Mouse (Mus musculus) lung, postnatal 0 days (tissue): ENCODE results near the gene Qdpr. TPM values are rescaled to one million over a fixed set of nuclear protein-coding genes. Genes with fewer than 3 reads are reported as not detected.
A peak's percentile ranks its signal among the peaks of the same experiment; 100 is the strongest.

ENCODE experiments used
- ATAC-seq: fragments of 200-750 bp; cut with Nextera tagmentation; 2 replicates; pipeline ENCODE4 v1.8.0; 2017; ENCODE audit warnings: moderate library complexity
- DNase-seq: peaks from one replicate; pipeline ENCODE4 v3.0.0-alpha.2; 2016; ENCODE audit warnings: low spot score
- H3K27ac ChIP-seq: fragments of 300-500 bp; sonication (generic); 2 replicates; pipeline ENCODE4 v1.5.1; 2014; ENCODE audit warnings: antibody characterized with exemption, mild to moderate bottlenecking, low read length, mixed read lengths
- H3K27me3 ChIP-seq: fragments of 300-500 bp; sonication (generic); replicated peaks from 2 replicates; pipeline ENCODE4 v1.6.1; 2014; ENCODE audit warnings: low read length, mixed read lengths; ENCODE audit not compliant: insufficient read depth
- H3K36me3 ChIP-seq: fragments of 300-500 bp; sonication (generic); 2 replicates; pipeline ENCODE4 v1.6.1; 2014; ENCODE audit warnings: low read length, mixed read lengths; ENCODE audit not compliant: insufficient read depth
- H3K4me1 ChIP-seq: fragments of 300-500 bp; sonication (generic); 2 replicates; pipeline ENCODE4 v1.6.1; 2014; ENCODE audit warnings: antibody characterized with exemption, low read depth, low read length, mixed read lengths; ENCODE audit not compliant: insufficient read depth
- H3K4me2 ChIP-seq: fragments of 300-500 bp; sonication (generic); replicated peaks from 2 replicates; pipeline ENCODE4 v1.6.1; 2014; ENCODE audit warnings: low read depth, mild to moderate bottlenecking, low read length, moderate library complexity, mixed read lengths
- H3K4me3 ChIP-seq: fragments of 300-500 bp; sonication (generic); 2 replicates; pipeline ENCODE4 v1.5.1; 2014; ENCODE audit warnings: low read depth, low read length
- H3K9ac ChIP-seq: fragments of 300-500 bp; sonication (generic); replicated peaks from 2 replicates; pipeline ENCODE4 v1.6.1; 2014; ENCODE audit warnings: low read depth, mild to moderate bottlenecking
- H3K9me3 ChIP-seq: fragments of 300-500 bp; sonication (generic); 2 replicates; pipeline ENCODE4 v1.6.1; 2016; ENCODE audit warnings: low read length, mixed read lengths
- CTCF ChIP-seq: IDR thresholded peaks from 2 replicates; pipeline ENCODE4 v1.5.1; 2016; ENCODE audit warnings: antibody characterized with exemption, mild to moderate bottlenecking
- EP300 ChIP-seq: IDR thresholded peaks from 2 replicates; pipeline ENCODE4 v1.6.1; 2016; ENCODE audit warnings: antibody characterized with exemption, mild to moderate bottlenecking, control low read depth
- WGBS: fragments of 180-500 bp; shearing (Covaris S2); extraction: QIAGEN DNeasy Blood & Tissue Kit; methylation state at CpG from one replicate; pipeline ENCODE4 v1.1.7; 2014; 5-methylcytosine and 5-hydroxymethylcytosine counted together
- polyA plus RNA-seq: library from polyadenylated mRNA; unstranded; fragments of >200 nt; fragmentation: Nextera tagmentation; extraction: Ambion mirVana; gene quantifications from 2 replicates; pipeline ENCODE4 v1.2.1, GENCODE M21; 2015

Gene Qdpr
- polyA plus RNA-seq, 1 experiment from 2014 or later, result 83.5 TPM

DNA sequence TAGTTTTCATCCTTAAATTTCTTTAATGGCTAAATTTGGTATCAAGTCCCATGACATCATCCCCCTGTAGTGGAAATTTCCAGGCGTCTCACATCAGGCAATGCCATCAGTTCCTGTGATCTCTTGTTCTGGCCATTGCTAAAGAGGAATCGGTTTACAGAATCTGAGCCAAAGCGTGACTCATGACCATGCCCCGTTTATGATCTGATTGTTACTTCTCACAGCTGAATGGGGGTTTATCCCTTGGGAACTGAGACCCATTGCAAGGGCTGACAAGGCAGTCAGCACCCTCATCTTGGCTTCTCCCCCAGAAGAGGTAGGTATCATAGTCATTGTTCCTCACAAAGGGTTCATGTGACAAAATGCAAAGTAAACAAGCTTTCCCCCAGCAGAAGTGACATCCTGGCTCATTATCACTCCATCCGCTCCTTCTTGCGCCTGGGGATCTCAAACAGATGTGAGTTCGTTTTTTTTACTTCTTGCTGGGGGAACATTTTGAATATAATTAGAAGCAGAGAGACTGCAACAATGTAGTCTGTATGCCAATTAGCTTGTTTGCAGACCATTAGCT lies 22.9 kb upstream of the Qdpr start:
- Histone ChIP-seq H3K27ac (0 out of 2 replicates have a peak overlapping the region, but pooled peaks have one; percentile 26), H3K27me3 (no peaks in the 10 kb centered on the region), H3K4me3 (no peak overlapping the region), H3K4me2 (0 out of 2 replicates have a peak overlapping the region, but pooled peaks have one; percentile 27), H3K9ac (no peak overlapping the region), H3K4me1 (no peaks in the 10 kb centered on the region), H3K36me3 (no peaks in the 10 kb centered on the region), H3K9me3 (no peaks in the 10 kb centered on the region)
- ATAC-seq (peak; percentile 88), DNase-seq (peak; percentile 82)
- TF ChIP-seq CTCF, result no peak
- TF ChIP-seq EP300, result peak; percentile 58
- WGBS, result 14% methylated on average over 7 of the region's 7 CpGs

GRCm38 (mm10) chr5:45454456-45454855 lies 4.4 kb upstream of the Qdpr start:
- Histone ChIP-seq H3K36me3 (no peaks in the 10 kb centered on the region), H3K4me1 (peaks cover 3% of the 10 kb centered on the region; the same call in 1 of the 2 replicates), H3K4me3 (no peak overlapping the region), H3K9me3 (no peaks in the 10 kb centered on the region), H3K27ac (no peak overlapping the region), H3K4me2 (no peak overlapping the region), H3K9ac (no peak overlapping the region), H3K27me3 (no peaks in the 10 kb centered on the region)
- DNase-seq, result no peak
- 30% methylated on average over 9 of the region's 9 CpGs for WGBS
- TF ChIP-seq CTCF, result no peak
- no peak for TF ChIP-seq EP300
- no peak for ATAC-seq

- TF ChIP-seq CTCF, result no peak
- TF ChIP-seq EP300, result no peak
- no peak for DNase-seq
- H3K4me3 ChIP-seq, result no peak within 1 kb of the TSS
- no peaks in the 10 kb centered on the region for H3K27me3 ChIP-seq
- H3K27ac ChIP-seq, result no peak within 1 kb of the TSS
- peaks cover 10% of the 10 kb centered on the region; the same call in 1 of the 2 replicates for H3K4me1 ChIP-seq
- no peak for ATAC-seq
- H3K4me2 ChIP-seq, result no peak within 1 kb of the TSS
- no peaks in the 10 kb centered on the region for H3K36me3 ChIP-seq
- 57% methylated on average over 6 of the region's 6 CpGs for WGBS
- H3K9ac ChIP-seq, result no peak within 1 kb of the TSS
- H3K9me3 ChIP-seq, result no peaks in the 10 kb centered on the region
Measured at GRCm38 (mm10) chr5:45453451-45453850, 3.4 kb upstream of the Qdpr start, which contains the start of gene Clrn2. Gene Clrn2, plus strand, starts transcription at chr5:45453751.

DNA sequence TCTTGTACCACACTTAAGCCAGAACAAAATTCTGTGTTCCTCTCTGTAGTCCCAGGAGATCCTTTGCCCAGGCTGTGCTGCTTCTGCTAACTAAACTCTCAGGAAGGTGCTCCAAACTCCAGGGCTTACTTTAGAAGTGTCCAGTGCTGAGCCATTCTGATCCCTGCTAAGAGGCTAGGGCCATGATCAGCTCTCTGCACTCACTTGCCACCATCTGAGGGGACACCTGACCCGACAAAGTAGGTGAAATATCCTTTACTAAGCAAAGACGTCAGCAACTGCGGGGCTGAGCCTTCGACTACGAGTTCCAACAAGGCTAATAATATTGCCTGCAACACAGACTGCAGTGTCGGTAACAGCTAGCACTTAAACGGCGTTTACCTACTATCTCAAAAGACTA lies 830 bp downstream of the Qdpr start:
- H3K27ac ChIP-seq, result peak overlapping the region; percentile 77; the same call in 1 of the 2 replicates
- WGBS, result under 1% methylated on average over 8 of the region's 8 CpGs
- peak overlapping the region; percentile 97 for H3K4me2 ChIP-seq
- no peaks in the 10 kb centered on the region for H3K36me3 ChIP-seq
- ATAC-seq (no peak), DNase-seq (peak; percentile 24)
- H3K9me3 ChIP-seq, result no peaks in the 10 kb centered on the region
- H3K4me3 ChIP-seq, result peak overlapping the region; percentile 58
- no peaks in the 10 kb centered on the region for H3K27me3 ChIP-seq
- H3K4me1 ChIP-seq, result peaks cover 10% of the 10 kb centered on the region; the same call in 1 of the 2 replicates
- peak overlapping the region; percentile 39 for H3K9ac ChIP-seq
- no peak for TF ChIP-seq EP300
- TF ChIP-seq CTCF, result no peak

DNA sequence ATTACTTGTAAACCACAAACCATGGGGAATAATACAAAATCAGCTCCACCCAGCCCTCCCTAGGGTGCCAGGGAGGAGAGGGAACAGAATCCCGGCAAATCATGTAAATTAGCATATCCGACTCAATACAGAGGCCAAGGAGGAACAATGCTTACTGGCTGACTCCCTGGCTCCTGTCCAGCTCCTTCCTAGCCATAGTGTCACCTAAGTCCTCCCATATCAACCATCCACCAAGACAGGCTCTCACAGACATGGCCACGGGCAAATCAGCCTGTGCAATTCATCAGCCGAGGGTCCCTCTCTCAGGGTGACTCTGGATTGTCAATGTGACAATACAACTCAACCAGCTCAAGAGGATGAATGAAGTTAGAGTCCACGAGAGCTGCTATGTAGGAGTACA lies 1.4 kb downstream of the Qdpr start:
- Histone ChIP-seq H3K9me3 (no peaks in the 10 kb centered on the region), H3K4me2 (no peak overlapping the region; the same call in 1 of the 2 replicates), H3K27ac (no peak overlapping the region), H3K4me1 (peaks cover 10% of the 10 kb centered on the region; the same call in 1 of the 2 replicates), H3K36me3 (no peaks in the 10 kb centered on the region), H3K9ac (no peak overlapping the region), H3K4me3 (no peak overlapping the region), H3K27me3 (no peaks in the 10 kb centered on the region)
- DNase-seq, result no peak
- no peak for TF ChIP-seq CTCF
- no peak for TF ChIP-seq EP300
- 41% methylated on average over 5 of the region's 5 CpGs for WGBS
- no peak for ATAC-seq

DNA sequence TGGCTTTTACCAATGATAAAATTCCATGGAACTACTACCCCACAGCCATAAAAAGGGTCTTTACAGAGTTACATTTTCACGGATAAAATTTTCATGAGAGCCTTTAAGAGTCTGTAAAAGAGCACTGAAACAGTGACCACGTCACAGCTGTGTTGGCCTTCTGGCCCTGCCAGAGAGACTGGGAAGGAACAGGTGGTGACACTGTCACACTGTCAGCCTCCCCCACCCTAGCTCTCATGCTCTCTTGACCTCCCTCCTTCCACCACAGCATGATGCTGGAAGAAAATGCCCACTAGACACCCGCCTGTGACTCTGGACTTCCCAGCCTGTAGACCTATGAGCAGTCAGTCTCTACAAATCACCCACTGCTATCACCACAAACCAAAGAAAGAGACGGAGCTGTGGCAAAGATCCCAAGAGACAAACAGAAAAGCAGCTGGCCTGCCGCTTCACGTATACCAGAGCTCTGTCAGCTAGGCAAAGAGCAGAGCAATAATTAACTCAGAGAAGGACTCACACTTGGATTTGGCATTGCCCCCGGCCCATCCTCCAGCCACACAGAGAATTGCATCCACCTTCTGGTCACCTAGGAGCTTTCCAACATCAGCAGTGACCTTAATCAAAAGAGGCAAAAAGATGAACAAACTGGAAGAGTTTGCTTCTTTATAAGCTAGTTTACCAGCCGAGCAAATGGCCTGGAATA lies 5.8 kb downstream of the Qdpr start:
- TF ChIP-seq CTCF (no peak), EP300 (no peak)
- ATAC-seq (no peak), DNase-seq (no peak)
- WGBS, result 86% methylated on average over 8 of the region's 8 CpGs
- H3K4me3 ChIP-seq, result no peak overlapping the region
- H3K36me3 ChIP-seq, result no peaks in the 10 kb centered on the region
- H3K4me1 ChIP-seq, result peaks cover 7% of the 10 kb centered on the region; the same call in 1 of the 2 replicates
- no peak overlapping the region for H3K27ac ChIP-seq
- H3K4me2 ChIP-seq, result no peak overlapping the region
- H3K9me3 ChIP-seq, result no peaks in the 10 kb centered on the region
- H3K27me3 ChIP-seq, result no peaks in the 10 kb centered on the region
- no peak overlapping the region for H3K9ac ChIP-seq
